Mouse (Mus musculus): ENCODE measurements at regions not wholly inside any gene's neighbourhood (a gene's known extent, or its start where the extent isn't known, plus 50 kb on each side); places are given as distances from the start of the nearest gene placed in this dataset.

DNA sequence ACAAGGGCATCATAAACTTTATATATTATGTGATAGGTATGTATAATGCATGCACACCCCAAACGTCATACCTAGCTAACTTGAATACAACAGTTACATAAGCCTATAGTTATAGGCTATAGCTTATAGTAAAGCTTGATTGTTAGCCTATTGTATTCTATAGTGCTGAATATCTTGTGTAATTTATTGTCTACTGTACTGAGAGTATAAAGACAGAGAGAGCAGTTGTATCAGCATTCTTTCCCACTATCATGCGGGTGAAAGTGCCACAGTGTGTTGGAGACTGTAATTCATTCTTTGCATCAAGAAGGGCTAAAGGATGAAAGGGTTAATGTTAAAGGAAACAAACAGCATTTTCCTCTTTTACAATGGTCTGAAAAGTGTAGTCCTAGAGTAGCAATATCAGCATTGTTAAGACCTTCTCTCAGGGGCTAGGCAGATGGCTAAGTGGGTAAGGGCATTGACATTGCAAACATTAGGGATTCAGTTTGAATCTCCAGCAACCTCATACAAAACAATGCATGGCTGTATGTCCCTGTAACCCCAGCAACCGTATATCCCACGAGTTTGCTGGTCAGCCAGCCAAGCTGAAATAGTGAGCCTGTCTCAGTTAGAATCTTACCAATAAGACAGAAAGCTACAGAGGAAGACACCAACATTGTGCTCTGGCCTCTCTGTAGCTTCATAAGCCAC, 340.8 kb upstream of the Jag1 start:
- TF ChIP-seq CTCF (IDR thresholded peaks at IDR 0.05; ENCODE audit: low read depth): no peak
- no peak for TF ChIP-seq EP300 (IDR thresholded peaks at IDR 0.05; ENCODE audit: low read depth)

Measured in liver, embryonic 14.5 days (tissue).